ENCODE assay signal across 7 mouse cellular contexts in the genomic region with DNA sequence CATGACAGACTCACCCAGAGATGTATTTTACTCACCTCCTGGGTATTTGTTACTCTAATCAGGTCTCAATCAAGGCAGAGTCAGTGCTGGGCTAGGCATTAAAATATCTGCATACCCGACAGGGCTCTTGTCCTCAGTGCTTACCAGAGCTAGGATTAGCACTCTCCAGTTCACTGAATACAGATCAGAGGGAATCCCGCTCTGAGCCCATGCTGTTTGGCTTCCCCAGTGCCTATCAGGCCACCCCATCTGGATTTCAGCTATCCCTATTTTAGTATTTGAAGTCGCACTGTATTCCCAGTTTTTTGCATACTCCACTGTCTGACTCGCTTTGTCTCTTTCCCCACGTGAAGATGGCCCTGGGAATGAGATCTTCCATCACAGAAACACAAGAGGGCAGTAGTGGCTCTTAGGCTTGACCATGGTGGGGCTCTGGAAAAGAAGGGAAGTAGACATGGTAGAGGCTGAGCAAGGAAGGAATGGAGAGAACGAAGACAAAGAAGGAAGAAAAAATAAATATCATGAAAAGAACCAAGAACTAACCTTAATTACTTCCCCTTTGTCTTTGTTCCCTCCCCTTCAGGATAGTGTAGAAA.
DNase-seq lines count a peak whose midpoint lies in the region; ATAC-seq lines count a peak whose summit lies in the region.

No protein-coding gene starts in this region.

- DNase-seq in ES-CJ7 (ENCODE audit: low read depth, low spot score): peak; percentile 77
- DNase-seq in R1 (ENCODE audit: low read depth, low spot score): peak; percentile 75
- DNase-seq in embryo, embryonic 9.5 days (ENCODE audit: extremely low spot score): peak; percentile 54
- peak; percentile 58 for DNase-seq in hindbrain, embryonic 14.5 days (ENCODE audit: low spot score)
- DNase-seq in lung, postnatal 10 days: peak; percentile 70
- no peak for DNase-seq in urinary bladder, postnatal 4 days (ENCODE audit: low spot score in 2 of 2)

- no peaks in the 10 kb centered on the region for H3K36me3 ChIP-seq in hindbrain, embryonic 14.5 days (replicated peaks; ENCODE audit: control insufficient read depth, insufficient read depth)
- no peaks in the 10 kb centered on the region for H3K36me3 ChIP-seq in stomach, embryonic 16.5 days (ENCODE audit: control insufficient read depth, insufficient read depth, low read length)

- WGBS in hindbrain, embryonic 14.5 days: 22% methylated on average over 6 of the region's 6 CpGs
- WGBS in stomach, embryonic 16.5 days: 22% methylated on average over 6 of the region's 6 CpGs

- peak; percentile 51; the same call in 1 of the 2 replicates for ATAC-seq in hindbrain, embryonic 14.5 days (ENCODE audit: low FRiP score)
- ATAC-seq in stomach, embryonic 16.5 days (ENCODE audit: insufficient read depth, low FRiP score): peak; percentile 65; the same call in 1 of the 2 replicates

- no peaks in the 10 kb centered on the region for H3K27me3 ChIP-seq in hindbrain, embryonic 14.5 days (ENCODE audit: control insufficient read depth, insufficient read depth, low read length)
- no peaks in the 10 kb centered on the region for H3K27me3 ChIP-seq in stomach, embryonic 16.5 days (ENCODE audit: control insufficient read depth, insufficient read depth, low read length)

- H3K27ac ChIP-seq in hindbrain, embryonic 14.5 days: no peak overlapping the region
- H3K27ac ChIP-seq in stomach, embryonic 16.5 days (ENCODE audit: low read length): peak overlapping the region; percentile 87

- H3K4me2 ChIP-seq in hindbrain, embryonic 14.5 days (replicated peaks): no peak overlapping the region
- H3K4me2 ChIP-seq in stomach, embryonic 16.5 days (ENCODE audit: low read depth, low read length): no peak overlapping the region

- H3K9me3 ChIP-seq in hindbrain, embryonic 14.5 days (ENCODE audit: control insufficient read depth, low read length): no peaks in the 10 kb centered on the region
- no peaks in the 10 kb centered on the region for H3K9me3 ChIP-seq in stomach, embryonic 16.5 days (replicated peaks; ENCODE audit: control insufficient read depth, low read length)

- no peaks in the 10 kb centered on the region for H3K4me1 ChIP-seq in hindbrain, embryonic 14.5 days (replicated peaks; ENCODE audit: control insufficient read depth, insufficient read depth, low read length)
- H3K4me1 ChIP-seq in stomach, embryonic 16.5 days (ENCODE audit: control insufficient read depth, insufficient read depth, low read length): 0 out of 2 replicates have a peak, but pooled peaks cover 2% of the 10 kb centered on the region

- no peak overlapping the region for H3K9ac ChIP-seq in hindbrain, embryonic 14.5 days
- no peak overlapping the region for H3K9ac ChIP-seq in stomach, embryonic 16.5 days (ENCODE audit: low read length)

- H3K4me3 ChIP-seq in hindbrain, embryonic 14.5 days (replicated peaks; ENCODE audit: low read length): no peak overlapping the region
- no peak overlapping the region for H3K4me3 ChIP-seq in stomach, embryonic 16.5 days (replicated peaks; ENCODE audit: low read length)

Comparison
In these comparisons a context has a peak if more than half of its experiments do, and no peak if none do; other contexts are left out.
1. DNase-seq: peak in ES-CJ7 (single experiment), R1 (single experiment), embryo, embryonic 9.5 days (single experiment), hindbrain, embryonic 14.5 days (single experiment) and lung, postnatal 10 days (single experiment); none in urinary bladder, postnatal 4 days (0 of 2).